Mouse (Mus musculus): ENCODE data around the gene Blvrb.

Blvrb gene

DNA sequence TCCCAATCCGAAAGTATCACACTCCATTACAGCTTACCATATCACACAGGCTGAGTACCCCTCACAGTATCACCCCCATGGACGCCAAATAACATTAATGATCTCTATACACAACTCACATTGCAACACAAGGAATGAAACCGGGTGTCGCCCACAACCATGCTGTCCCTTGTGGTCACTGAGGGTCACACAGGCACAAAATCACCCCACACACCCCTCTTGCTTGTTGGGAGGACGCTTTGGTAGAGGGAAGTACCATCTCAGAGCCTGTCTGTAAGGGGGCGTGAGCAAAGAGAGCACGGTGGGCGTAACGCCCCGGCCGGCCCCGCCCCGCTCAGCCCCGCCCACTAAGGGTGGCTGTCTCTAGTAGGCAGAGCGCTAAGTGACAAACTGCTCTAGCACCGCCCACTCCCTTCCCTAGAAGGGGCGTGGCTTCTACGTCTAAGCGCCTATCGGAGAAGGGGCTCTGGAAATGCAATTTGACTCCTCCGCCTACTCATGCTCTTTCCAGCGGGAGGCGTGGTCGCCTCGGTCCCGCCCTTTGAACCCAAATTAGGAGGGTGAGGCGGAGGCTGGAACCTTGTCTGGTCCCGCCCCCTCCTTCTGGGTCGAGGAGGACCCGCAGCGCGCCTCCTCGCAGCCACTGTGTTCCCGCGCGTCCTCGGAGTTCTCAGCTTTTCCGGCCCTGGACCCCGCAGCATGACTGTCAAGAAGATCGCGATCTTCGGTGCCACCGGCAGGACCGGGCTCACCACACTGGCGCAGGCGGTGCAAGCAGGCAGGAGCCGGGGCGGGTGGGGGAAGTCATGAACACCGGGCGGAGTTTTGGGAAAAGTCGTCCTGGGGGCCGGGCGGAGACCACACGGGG is at the start of gene Blvrb, which contains the start of gene Sptbn4:
Gene Blvrb (plus strand): TSS at position 560 of the 868 bp plus-strand sequence.
Gene Sptbn4 (minus strand): TSS at position 268 of the 868 bp plus-strand sequence.
- DNase-seq (ENCODE audit: low spot score in 2 of 2) = peak; percentile 98 to 99

- no peak for DNase-seq (ENCODE audit: low spot score in 2 of 2)
These were observed 47.2 kb upstream of the Blvrb start for GRCm38 (mm10) chr7:27400545-27400944.

GRCm38 (mm10) chr7:27402675-27403074 is 45.1 kb upstream of the Blvrb start:
- DNase-seq (ENCODE audit: low spot score in 2 of 2) = peak in 1 of 2 experiments; percentile 83

- no peak for DNase-seq (ENCODE audit: low spot score in 2 of 2)
These were observed 43.4 kb upstream of the Blvrb start for GRCm38 (mm10) chr7:27404203-27404942.

GRCm38 (mm10) chr7:27406481-27406880 is 41.3 kb upstream of the Blvrb start:
- DNase-seq (ENCODE audit: low spot score in 2 of 2) = no peak

GRCm38 (mm10) chr7:27407816-27408215 is 40.0 kb upstream of the Blvrb start:
- no peak for DNase-seq (ENCODE audit: low spot score in 2 of 2)

DNA sequence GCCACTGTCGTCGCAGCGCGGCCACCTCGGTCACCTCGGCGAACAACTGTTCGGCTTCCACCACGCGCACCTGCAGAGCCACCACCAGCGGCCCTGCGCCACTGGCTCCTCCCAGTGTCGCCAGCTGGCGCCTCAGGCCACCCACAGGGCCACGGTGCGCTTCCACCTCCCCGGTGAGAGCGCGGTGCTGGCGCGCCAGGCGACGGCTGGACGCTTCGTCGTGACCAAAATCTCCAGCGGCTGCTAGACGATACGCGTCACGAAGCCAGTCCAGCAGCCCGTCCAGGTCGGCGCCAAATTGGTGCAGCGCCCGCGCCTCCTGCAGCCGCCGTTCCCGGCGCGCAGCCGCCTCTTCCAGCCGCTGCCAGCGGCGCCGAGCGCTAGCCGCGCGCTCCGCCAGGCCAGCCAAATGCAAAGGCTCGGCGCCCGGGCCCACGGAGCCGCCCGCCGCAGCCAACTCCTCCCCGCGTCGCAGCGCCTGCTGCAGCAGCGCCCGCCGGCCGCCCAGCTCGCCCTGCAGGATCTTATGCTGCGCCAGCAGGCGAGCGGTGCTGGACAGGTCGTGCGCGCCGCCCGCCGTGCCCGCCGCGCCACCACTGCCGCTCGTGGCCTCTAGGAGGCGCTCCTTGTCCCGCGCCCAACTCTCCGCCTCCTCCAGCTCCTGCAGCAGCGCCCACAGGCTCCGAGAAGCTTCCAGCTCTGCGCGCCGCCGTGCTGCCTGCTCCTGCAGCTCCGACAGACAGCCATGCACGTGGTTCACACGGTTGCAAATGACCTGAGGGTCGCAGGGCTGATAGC is 39.2 kb upstream of the Blvrb start:
- no peak for DNase-seq (ENCODE audit: low spot score in 2 of 2)

- DNase-seq (ENCODE audit: low spot score in 2 of 2) = peak in 1 of 2 experiments; percentile 61
These were observed 30.6 kb upstream of the Blvrb start for GRCm38 (mm10) chr7:27417151-27417550.

GRCm38 (mm10) chr7:27419101-27419500 is 28.7 kb upstream of the Blvrb start:
- DNase-seq (ENCODE audit: low spot score in 2 of 2) = no peak

GRCm38 (mm10) chr7:27423556-27424326 is 24.0 kb upstream of the Blvrb start:
- peak in 1 of 2 experiments; percentile 34 for DNase-seq (ENCODE audit: low spot score in 2 of 2)

DNA sequence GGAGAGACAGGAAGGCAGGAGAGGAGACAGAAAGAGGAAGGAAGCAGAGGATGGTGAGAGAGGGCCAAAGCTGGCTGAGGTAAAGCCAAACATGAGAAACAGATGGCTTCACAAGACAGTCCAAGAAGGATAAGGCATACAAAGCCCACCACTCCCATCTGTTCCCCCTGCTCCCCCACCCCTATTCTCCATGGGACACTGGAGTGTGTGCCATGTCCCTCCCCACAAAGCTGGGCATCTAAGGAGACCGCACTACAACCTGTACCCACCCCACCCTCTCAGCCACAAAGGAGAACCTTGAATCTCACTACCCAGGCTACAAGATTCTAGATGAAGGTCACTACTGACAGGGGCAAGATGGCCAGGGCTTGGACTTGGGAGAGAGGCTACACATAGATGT is 20.4 kb upstream of the Blvrb start:
- DNase-seq (ENCODE audit: low spot score in 2 of 2) = no peak

DNA sequence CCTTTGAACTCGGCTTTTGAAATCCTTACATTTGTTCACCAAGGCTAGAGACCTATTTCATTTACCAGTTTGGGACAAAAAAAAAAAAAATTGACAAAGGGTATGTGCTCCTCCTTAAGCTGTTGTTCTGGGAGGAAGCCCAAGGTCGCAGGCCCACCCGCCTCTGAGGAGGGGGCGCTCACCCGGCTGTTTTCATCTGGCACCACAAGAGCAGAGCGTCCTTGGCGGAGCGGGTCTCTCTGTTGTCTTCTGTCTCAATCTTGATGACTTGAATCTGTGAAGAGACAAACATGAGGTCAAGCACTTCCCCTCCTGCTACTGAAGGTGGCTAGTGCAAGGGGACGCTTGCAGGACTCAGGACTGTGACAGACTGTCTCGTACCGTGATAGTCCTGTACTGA is 19.8 kb upstream of the Blvrb start:
- DNase-seq (ENCODE audit: low spot score in 2 of 2) = no peak

DNA sequence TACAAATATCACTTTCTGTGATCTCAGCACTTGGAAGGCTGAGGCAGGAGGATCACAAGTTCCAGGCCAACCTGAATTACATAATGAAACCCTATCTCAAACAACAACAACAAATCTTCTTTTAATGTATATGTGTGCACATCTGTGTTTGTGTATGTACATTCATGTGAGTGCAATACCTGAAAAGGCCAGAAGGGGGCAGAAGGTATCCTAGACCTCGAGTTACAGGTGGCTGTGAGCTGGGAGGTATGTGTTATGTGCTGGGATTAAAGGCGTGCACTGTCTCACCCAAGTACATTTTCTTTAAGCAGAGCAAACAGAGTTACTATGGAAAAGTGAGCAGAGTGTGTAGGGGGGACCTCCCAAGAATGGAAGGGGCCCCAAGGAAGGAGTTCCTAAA is 18.6 kb upstream of the Blvrb start:
- DNase-seq (ENCODE audit: low spot score in 2 of 2) = no peak

GRCm38 (mm10) chr7:27433349-27433748 is 14.4 kb upstream of the Blvrb start:
- DNase-seq (ENCODE audit: low spot score in 2 of 2) = no peak

GRCm38 (mm10) chr7:27433794-27434193 is 14.0 kb upstream of the Blvrb start:
- no peak for DNase-seq (ENCODE audit: low spot score in 2 of 2)

DNA sequence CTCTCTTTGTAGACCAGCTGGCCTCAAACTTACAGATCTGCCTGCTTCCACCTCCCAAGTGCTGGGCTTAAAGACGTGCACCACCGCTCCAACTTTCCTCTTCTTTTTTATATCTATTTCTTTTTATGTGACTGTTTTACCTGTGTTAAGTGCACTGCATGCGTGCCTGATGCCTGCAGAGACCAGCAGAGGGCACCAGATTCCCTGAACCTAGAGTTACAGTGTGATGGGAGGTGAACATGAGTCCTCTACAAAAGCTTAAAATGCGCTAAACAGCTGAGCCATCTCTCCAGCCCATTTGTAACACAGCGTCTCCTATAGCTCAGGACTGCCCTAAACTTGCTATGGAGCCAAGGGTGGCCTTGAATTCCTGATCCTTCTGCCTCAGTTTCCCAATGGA is 10.2 kb upstream of the Blvrb start:
- no peak for DNase-seq (ENCODE audit: low spot score in 2 of 2)

- DNase-seq (ENCODE audit: low spot score in 2 of 2) = no peak
These were observed 7.8 kb upstream of the Blvrb start for GRCm38 (mm10) chr7:27440014-27440413.

DNA sequence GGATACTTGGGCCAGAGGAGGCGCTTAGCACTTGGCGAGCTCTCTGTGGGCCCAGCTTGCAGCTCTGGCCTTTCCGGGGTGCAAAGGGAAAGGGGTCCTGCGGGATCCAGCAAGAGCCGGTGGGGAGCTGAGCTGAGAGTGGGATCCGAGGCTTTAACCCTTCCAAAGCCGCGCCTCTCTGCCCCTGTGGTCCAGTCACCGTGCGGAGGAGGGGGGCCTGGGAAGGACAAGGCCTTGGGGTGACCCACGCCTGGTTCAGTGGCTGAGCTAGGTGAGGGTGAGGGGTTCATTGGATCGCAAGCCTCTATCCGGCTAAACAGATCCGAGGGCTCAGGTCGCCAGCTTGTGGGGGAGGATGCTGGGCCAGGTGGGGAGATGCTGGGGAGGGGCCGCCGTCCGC is 1.7 kb upstream of the Blvrb start:
- DNase-seq (ENCODE audit: low spot score in 2 of 2) = no peak

DNA sequence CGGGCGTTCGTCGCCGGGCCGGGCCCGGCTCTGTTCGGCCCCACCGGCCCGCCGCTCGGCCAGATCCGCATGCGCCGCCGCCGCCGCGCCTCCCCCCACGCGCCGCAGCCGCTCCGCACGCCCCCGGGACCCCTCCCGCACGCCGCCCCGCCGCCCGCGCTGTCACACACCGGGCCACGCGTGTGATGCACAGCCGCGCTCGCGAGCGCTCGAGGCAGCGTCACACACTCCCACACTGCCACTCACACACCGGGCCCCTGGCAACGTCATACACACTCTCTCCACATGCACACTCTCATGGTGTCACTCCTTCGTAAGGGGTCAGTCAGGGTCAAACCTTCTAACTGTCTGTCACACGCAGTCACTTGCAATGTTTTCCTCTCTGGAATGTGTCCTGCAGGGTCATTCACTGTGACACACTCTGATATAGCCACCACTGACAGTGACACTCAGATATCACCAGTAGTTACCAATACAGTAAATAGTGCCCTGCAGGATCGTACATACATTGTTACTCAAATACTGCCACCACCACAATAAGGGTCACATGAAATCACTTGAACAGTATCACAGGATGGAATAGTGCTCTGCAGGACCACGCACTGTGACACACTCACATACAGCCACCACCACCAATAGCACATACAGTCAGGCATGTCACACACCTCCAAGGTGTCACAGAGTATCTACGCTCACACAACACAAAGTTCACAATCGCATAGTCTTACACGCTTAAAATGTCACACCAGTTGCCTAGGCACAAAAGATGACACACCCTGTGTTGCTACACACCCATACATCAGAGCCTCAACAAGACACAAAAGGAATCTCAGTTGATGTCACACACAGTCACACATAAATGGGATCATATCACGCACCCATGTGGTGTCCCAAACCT is 1.0 kb upstream of the Blvrb start:
- peak; percentile 61 to 76 for DNase-seq (ENCODE audit: low spot score in 2 of 2)

Data from left cerebral cortex, adult 9 months (tissue).